Mouse (Mus musculus) megakaryocyte, adult 5-6 weeks (primary cell): ENCODE results near the gene Runx1. TPM values are rescaled to one million over a fixed set of nuclear protein-coding genes. Genes with fewer than 3 reads are reported as not detected.

Experiments
- ATAC-seq: 2 replicates; pipeline ENCODE4 v1.8.0; 2016; ENCODE audit warnings: mild to moderate bottlenecking, inconsistent platforms; ENCODE audit not compliant: poor library complexity, severe bottlenecking
- total RNA-seq, 2 experiments: library from RNA; stranded (forward) in 1 of 2; stranded (reverse) in 1 of 2; fragments of 153-499, 151-499 nt in 1 of 2; fragments of 221-1000, 200-1000 nt in 1 of 2; gene quantifications; 2 replicates each; pipeline versions ENCODE4 v1.2.3 to v1.2.4; 2015 to 2017

Runx1 gene
- total RNA-seq, 2 experiments from 2014 or later = 44.7 to 112 TPM

DNA sequence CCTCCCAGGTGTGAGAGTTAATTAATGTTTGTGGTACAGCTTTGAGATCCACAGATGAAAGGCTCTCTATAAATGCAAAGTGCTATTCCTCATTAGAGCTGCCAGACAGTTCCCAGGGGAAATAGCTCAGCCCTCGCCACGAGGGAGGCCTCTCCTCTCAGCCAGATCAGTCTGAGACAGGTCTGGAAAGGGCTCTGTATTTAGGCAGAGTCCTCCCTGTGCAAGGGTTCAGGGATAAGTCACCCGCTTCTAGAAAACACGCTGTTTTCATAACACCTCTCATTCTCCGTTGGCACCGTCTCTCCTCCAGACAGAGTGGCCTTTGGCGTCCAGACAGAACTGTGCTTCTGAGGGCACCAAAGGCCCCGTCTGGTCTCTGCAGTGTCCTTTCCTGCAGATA lies 204.1 kb downstream of the Runx1 start:
- no peak for ATAC-seq

DNA sequence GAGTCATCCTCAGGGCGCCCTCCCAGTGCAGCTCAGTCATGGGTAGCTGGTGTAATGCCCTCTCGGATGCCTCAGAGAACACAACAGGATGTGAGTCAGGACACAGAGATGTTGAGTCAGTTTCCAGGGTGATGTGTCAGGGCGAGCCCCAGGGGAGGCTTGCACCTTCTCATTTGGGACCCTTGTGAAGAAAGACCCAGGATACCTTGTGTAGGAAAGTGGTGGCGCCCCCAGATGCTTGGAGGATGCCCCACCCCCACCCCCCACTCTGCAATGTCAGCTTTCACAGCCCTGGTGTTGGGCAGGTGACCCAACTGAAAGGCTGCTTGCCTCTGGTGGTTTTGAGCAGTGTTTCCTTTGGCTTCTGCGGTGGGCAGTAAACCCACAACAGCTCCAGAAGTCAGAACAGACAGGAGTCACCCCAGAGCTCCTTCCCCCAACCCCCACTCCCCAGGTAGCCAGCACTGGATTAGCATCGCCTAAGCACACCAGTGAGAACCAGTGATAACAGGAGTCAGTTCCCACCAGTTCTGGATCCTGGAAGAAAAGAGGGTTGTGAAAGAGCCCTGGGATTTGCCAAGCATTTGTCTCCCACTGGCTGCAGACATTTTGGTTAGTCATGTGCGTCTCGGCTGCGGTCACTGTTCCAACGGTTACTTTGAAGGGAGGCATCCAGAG lies 205.0 kb downstream of the Runx1 start:
- ATAC-seq = peak; percentile 92

DNA sequence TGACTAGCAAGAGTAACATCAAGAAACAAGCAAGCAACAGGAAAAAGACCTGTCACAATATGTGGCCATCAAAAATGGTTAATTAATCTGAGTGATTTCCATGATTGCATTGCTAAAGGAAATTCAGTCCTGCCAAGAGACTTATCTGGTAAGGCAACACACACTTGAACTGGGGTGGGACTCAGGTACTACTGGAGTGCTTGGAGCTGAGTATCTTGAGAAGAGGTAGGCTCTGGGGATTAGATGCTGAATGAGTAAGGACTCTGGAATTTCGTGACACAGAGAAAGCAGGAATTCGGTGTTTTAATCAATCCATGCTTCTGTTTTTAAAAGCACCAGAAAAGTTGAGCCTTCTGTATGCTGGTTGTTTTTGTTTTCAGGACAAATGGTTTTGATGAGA lies 209.1 kb downstream of the Runx1 start:
- no peak for ATAC-seq

GRCm38 (mm10) chr16:92615234-92615799 lies 210.6 kb downstream of the Runx1 start:
- ATAC-seq = peak; percentile 75

DNA sequence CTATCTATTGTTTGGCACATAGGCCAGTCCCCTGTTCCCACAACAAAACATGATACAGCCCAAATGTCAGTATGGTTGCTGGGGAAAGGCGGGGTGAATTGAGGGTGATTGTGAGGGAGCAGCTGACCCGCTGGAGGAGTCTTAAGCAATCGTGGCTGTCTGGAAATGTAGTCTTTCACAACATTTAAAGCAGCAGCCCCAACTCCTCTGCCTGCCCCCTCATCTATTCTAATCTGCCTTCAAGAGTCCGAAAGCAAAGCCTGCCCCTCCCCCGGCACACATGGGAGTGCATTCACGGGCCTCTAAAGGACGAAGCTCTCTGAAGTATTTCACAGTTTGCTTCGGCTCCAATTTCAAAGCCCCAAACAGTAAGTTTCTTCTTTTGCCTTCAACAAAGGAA lies 213.4 kb downstream of the Runx1 start:
- ATAC-seq = peak; percentile 70

DNA sequence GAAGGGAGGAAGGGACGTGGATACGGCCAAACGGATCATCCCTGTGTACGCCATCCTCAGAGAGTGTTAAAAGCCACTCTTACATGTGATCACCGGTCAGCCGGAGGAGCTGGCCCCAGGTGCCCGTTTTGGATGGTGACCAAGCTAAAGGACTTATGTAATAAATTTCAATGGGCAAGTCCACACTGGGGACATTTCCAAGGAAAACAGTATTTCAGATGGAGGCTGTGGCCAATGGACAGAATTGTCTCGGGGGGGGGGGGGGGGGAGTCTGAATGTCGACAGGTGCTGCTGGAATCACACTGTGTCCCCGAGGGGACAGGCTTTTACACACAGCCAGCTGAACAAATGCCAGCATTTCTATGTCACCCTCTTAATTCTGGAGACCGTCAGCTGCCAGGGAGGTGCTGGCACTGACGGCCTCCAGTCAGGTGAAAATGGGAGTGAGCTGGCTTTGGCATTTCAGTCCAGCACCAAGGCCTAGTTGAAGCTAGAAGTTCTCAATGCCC lies 214.3 kb downstream of the Runx1 start:
- no peak for ATAC-seq

DNA sequence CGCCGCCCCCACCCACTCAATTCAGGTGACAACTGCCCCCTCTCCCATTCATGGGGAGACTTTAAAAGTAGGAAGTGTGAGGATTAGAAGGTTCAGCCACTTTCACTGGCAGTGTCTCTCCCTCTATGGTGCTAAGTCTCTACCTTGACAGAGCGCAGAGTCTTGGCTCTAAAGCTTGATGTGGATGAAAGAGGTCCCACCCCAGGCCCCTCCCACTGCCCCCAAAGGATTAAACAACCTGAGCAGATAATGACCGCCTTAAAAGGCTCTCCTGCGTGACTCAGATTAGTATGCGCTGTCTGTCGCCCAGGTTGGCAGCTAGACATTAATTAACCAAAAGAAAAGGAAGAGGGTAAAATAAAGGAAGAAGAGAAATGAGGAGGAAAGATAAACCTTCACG lies 215.5 kb downstream of the Runx1 start:
- ATAC-seq = no peak

- ATAC-seq = no peak
These were observed 216.3 kb downstream of the Runx1 start for GRCm38 (mm10) chr16:92609717-92610077.

GRCm38 (mm10) chr16:92609006-92609716 lies 216.8 kb downstream of the Runx1 start:
- no peak for ATAC-seq

DNA sequence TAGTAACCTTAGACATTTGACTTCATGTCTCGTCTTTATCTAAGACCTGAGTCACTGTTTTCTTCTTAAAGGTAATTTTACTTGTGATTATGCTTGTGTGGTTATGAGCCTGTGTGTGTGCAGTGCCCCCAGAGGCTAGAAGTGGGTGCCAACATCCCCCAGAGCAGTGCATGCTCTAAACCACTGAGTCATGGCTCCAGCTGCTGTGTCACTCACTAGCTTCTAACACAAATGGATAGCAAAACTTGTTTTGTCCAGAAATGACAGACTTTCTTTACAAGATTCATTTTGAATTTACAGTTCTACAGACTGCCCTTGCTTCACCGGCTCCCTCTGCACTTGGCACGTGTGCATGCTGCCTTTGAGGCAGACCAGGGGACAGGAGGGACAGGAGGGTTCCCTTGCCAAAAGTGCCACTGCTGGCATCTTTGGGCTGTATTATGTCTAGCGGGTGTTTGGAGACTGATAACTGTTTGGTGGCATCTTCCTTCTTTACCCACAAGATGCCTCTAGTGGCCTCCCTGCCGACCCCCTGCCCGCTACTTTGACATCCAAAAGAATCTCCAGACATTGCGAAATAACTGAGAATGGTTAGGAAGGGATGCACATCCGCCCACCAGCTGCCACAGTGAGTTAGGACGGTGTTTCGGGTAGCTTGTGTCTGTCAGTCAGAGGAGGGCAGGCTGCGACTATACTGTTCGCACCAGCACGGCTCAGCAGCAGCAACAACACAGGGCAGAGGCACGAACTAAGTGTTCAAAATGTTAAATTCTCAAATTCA lies 217.6 kb downstream of the Runx1 start:
- ATAC-seq = no peak

DNA sequence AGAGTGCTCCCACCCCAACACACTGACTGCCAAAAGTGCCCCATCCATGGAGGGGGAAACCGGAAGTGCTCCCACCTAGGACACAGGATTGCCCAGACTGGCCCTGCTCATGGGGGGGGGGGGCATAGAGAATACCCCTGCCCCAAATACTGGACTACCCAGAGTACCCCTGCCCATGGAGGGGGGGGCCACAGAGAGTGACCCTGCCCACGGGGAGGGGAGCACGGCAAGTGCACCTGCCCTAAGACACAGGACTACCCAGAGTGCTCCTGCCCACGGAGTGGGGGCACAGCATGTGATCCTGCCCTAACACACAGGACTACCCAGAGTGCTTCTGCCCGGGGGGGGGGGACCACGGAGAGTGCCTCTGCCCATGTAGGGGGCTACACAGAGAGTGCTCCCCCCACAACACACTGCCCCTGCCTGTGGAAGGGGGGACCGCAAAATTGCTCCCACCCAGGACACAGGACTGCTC lies 219.4 kb downstream of the Runx1 start:
- ATAC-seq = no peak

DNA sequence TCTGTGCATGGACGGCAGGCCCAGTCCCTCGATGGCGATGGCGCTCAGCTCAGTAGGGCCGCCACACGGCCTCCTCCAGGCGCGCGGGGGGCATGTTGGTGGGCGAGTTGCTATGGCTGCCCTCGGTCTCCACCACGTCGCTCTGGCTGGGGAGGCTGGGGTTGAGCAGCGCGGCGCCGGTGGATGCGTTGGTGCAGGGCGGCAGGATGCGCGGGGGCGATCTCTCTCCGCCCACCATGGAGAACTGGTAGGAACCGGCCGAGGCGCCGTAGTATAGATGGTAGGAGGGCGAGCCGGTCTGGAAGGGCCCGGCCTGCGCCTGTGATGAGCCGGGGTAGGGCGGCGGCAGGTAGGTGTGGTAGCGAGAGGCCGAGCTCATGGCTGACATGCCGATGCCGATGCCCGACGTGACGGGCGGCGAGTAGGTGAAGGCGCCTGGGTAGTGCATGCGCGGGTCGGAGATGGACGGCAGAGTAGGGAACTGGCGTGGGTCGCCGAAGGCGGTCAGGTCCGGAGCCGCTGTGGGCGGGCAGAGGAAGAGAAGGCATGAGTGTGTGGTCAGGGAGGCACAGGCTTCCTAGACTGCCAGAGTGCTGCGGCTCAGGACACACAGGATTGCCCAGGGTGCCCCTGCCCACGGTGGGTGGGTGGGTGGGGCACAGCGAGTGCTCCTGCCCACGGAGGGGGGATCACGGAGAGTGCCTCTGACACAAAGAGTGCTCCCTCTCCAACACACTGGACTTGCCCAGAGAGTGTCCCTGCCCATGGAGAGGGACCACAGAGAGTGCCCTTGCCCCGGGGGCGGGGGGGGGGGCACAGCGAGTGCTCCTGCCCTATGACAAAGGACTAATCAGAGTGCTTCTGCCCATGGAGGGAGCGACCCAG lies 220.1 kb downstream of the Runx1 start:
- ATAC-seq = no peak

DNA sequence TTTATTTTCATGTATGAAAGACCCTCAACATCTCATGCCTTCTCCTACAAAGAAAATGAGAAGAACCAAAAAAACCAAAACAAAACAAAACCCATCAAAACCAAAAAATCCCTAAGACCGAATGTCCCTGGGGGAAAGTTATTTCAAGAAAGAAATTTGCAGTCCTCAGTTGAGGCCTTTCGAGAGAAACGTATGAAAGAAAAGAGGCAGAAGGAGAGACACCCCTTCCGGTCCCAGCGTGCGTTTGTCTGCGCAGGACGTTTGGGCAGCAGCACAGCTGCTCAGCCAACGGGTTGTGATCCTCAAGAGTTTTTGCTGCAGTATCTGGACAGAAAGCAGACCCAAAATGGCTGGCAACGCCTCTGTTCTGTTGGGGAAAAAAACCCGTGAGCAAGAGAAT lies 223.4 kb downstream of the Runx1 start:
- ATAC-seq = no peak

DNA sequence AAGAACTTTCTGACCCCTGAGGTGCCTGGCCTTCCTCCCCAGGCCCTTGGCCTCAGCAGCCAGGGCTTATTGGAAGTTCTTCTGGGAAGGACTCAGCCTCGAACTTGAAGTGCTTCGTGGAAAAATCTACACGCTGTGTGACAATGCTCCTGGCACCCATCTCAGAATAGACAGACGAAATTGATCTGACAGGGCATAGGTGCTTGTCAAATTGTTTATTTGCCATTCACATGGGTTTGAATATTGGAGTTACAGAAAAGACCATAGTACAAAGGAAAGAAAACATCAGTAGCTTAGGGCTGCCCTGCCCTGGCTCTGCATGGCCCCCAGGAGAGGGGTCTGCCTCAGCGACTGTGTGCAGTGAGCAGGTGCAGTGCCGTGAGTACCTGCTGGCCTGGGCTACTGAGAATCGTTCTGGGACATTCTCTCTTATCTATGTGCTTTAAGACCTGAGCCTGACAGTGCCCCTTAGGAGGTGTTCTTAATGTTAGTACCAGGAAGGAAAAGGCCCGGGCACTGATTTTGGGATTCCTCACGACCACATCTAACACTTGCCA lies 224.6 kb downstream of the Runx1 start:
- no peak for ATAC-seq

- no peak for ATAC-seq
These were observed 226.5 kb downstream of the Runx1 start for GRCm38 (mm10) chr16:92599451-92599850.

GRCm38 (mm10) chr16:92597655-92598054 lies 228.3 kb downstream of the Runx1 start:
- peak; percentile 80 for ATAC-seq

DNA sequence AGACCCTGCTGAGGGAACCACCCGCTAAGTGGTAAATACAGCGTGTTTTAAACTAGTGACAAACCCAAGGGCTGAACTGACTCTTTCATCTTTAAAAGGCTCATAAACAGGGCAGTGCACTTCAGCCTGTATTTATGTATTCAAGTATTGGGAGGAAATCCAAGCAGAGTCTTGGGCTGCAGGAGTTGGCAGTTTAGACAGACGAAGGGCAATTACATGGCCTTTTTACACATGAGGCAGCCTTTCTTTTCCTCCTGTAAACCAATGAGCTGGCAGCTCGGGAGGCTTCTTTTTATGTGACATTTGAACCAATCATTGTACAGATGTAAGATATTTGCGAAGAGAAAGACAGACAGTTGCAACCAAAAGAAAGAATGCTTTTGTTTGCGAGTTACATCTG lies 233.7 kb downstream of the Runx1 start:
- no peak for ATAC-seq

GRCm38 (mm10) chr16:92591783-92592182 lies 234.2 kb downstream of the Runx1 start:
- no peak for ATAC-seq

DNA sequence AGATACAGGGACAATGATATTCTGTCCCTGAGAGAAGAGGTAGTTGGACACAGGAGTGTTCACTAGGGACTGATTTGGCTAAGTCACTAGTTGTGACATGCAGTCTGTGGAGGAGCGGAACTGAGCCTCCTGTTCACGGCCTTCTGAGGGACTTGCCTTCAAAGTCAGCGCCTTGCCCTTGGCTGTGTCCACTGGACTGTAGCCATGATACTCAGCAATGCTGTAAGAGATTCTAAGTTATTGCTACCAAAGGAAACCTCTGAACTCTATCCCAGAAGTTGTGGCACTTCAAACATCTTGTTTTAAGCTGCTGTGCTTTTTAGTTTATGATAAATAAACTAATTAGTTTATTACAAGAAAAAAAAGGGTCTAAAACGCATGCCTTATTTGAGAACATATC lies 238.1 kb downstream of the Runx1 start:
- ATAC-seq = no peak

DNA sequence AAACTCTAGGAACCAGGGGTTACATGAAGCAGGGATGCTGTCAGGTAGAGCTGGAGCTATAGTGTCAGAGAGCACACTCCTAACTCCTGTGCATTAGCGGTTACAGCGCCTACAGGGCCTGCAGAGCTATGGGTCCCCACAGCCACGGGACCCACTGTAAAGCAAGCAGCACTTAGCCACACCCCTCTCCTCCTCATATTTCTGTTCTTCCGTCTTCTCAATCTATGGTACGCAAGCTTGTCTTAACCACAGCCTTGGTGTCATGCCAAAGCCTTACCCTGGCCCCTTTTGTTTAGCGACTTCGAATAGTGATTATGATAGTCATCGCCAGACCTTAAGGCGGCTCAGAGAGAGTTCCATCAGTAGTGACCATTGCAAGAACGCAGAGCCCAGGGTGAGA lies 244.2 kb downstream of the Runx1 start:
- ATAC-seq = peak; percentile 63
